Mouse (Mus musculus): ENCODE data around the gene Pom121l12.

DNA sequence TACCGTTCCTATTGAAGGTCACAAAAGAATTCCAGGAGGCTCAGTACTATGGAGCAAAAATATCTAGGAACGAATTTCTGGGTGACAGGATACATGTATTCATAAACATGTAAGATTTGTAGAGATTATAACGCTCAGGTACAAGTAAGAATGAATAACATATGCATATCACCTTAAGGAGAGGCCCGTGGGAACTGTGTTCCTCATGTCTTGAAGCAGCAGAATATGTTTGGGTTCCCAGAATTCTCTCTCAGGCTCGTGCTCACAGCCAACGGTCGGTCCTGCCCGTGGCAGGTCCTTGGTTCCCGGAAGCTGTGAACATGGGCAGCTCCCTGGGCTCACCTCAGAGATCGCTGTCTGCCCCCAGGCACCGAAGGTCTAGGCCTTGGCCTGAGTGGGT is at the start of gene Pom121l12:
- TF ChIP-seq MXI1 (IDR thresholded peaks at IDR 0.05; ENCODE audit: low read depth, low read length): no peak
- TF ChIP-seq CHD1 (IDR thresholded peaks at IDR 0.05; ENCODE audit: low read depth, low read length): no peak
- no peak for TF ChIP-seq EP300 (IDR thresholded peaks at IDR 0.05; ENCODE audit: low read depth in 1 of 2, low read length in 2 of 2)
- no peak for TF ChIP-seq POLR2A (IDR thresholded peaks at IDR 0.05; ENCODE audit: control insufficient read depth in 1 of 2, insufficient read depth in 1 of 2, low read depth in 1 of 2, low read length in 2 of 2, poor library complexity in 1 of 2)

All from MEL (cell line).